Mouse (Mus musculus) small intestine, adult 2 months (tissue): ENCODE data around the gene Gdf9.

Source experiments
- CTCF ChIP-seq: fragments of 200-500 bp; IDR thresholded peaks from 2 replicates; pipeline ENCODE4 v1.5.1; 2012; ENCODE audit warnings: low read depth, mild to moderate bottlenecking, control low read depth, inconsistent platforms, low read length, moderate library complexity, mixed read lengths; ENCODE audit not compliant: insufficient replicate concordance, insufficient read length; ENCODE audit errors: extremely low read depth
- POLR2A ChIP-seq: fragments of 200-500 bp; IDR thresholded peaks from 2 replicates; pipeline ENCODE4 v1.6.1; 2012; ENCODE audit warnings: low read depth, mild to moderate bottlenecking, control low read depth, inconsistent platforms, low read length, moderate library complexity

GRCm38 (mm10) chr11:53425251-53425650, 5.6 kb upstream of the Gdf9 start:
- TF ChIP-seq POLR2A (no peak), CTCF (no peak)
